Mouse (Mus musculus): Measurements from ENCODE around the gene Rnf135.

DNA sequence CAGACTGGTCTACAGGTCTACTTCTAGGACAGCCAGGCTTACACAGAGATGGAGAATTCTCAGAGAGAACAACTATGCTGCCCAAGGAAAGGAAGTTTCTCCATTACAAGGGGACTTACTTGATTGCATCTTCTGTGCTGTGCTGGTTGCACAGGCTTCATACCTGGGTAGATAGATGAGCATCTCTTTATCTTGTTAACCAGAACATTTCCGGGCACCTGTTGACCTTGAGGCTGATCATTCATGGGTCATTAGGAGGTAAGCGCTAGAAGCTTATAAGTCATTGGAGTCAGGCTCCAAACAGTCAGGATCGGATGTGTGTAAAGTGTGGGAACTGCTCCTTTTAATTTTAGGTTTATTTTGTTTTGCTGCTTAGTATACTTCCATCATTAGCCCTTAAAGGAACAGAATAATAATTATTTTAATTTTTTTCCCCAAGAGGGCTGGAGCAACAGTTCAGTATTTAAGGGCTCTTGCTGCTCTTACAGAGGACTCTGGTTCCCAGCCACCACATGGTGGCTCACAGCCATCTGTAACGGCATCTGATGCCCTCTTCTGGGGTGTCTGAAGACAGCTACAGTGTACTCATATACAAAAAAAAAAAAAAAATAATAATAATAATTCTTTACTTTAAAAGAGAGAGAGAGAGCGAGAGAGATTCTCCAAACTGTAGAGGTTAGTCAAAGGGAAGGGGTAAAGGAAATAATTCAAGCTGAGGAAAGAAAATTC is 2.5 kb upstream of the Rnf135 start:
- TF ChIP-seq USF1 (IDR thresholded peaks at IDR 0.05; ENCODE audit: low read depth, low read length) (no peak), CHD1 (IDR thresholded peaks at IDR 0.05; ENCODE audit: low read depth, low read length) (no peak), POLR2A (IDR thresholded peaks at IDR 0.05; ENCODE audit: low read depth, low read length) (no peak), EP300 (IDR thresholded peaks at IDR 0.05; ENCODE audit: low read length) (no peak), HCFC1 (IDR thresholded peaks at IDR 0.05; ENCODE audit: low read depth, low read length) (no peak), CTCF (conservative IDR thresholded peaks at IDR 0.05 in 1 of 2, IDR thresholded peaks at IDR 0.05 in 1 of 2; ENCODE audit: low read depth in 2 of 2, low read length in 2 of 2) (peak in 1 of 2 experiments; percentile 76; a peak in 2 of 4 replicates), ETS1 (conservative IDR thresholded peaks at IDR 0.05; ENCODE audit: low read depth, low read length) (no peak), MEF2A (IDR thresholded peaks at IDR 0.05; ENCODE audit: borderline replicate concordance, low read depth, low read length) (no peak), TCF12 (IDR thresholded peaks at IDR 0.05; ENCODE audit: low read depth, low read length) (no peak), MYC (IDR thresholded peaks at IDR 0.05; ENCODE audit: low read depth, low read length) (peak; percentile 78), ZNF384 (IDR thresholded peaks at IDR 0.05; ENCODE audit: low read depth, low read length) (peak; percentile 94), SMC3 (IDR thresholded peaks at IDR 0.05; ENCODE audit: low read depth, low read length) (peak; percentile 46; the same call in 1 of the 2 replicates), MXI1 (IDR thresholded peaks at IDR 0.05; ENCODE audit: low read depth, low read length) (no peak), ZC3H11A (IDR thresholded peaks at IDR 0.05; ENCODE audit: low read depth, low read length) (no peak)

All from CH12.LX (cell line).